Mouse (Mus musculus) lung, adult 2 months (tissue): ENCODE measurements around the gene Rinl. TPM values are rescaled to one million over a fixed set of nuclear protein-coding genes. Genes with fewer than 3 reads are reported as not detected.
A peak's percentile ranks its signal among the peaks of the same experiment; 100 is the strongest.

Experiments
- DNase-seq: peaks from one replicate; pipeline ENCODE4 v3.0.0; 2022
- H3K4me1 ChIP-seq: fragments of 200-500 bp; 2 replicates; pipeline ENCODE4 v1.6.1; 2011; ENCODE audit warnings: low read length; ENCODE audit not compliant: control insufficient read depth, insufficient read depth
- H3K4me3 ChIP-seq: fragments of 200-500 bp; replicated peaks from 2 replicates; pipeline ENCODE3; 2011; ENCODE audit warnings: low read depth, mild to moderate bottlenecking, control low read depth, low read length; ENCODE audit errors: extremely low read depth
- CTCF ChIP-seq: fragments of 200-500 bp; IDR thresholded peaks from 2 replicates; pipeline ENCODE4 v1.5.1; 2011; ENCODE audit warnings: mild to moderate bottlenecking, low read length, control low read depth; ENCODE audit not compliant: insufficient read depth
- POLR2A ChIP-seq: fragments of 200-500 bp; IDR thresholded peaks from 2 replicates; pipeline ENCODE4 v1.6.1; 2011; ENCODE audit warnings: low read depth, mild to moderate bottlenecking, control low read depth, low read length, borderline replicate concordance; ENCODE audit errors: extremely low read depth
- WGBS: fragments of 180-500 bp; shearing (Covaris S2); methylation state at CpG from one replicate; pipeline ENCODE4 v1.1.7; 2018; 5-methylcytosine and 5-hydroxymethylcytosine counted together
- polyA plus RNA-seq: library from polyadenylated mRNA; depleted of rRNA; stranded (reverse); fragments of >200 nt; gene quantifications from 2 replicates; pipeline ENCODE4 v1.2.3, GENCODE M21; 2012

Gene Rinl
- polyA plus RNA-seq, 1 experiment = 14.5 TPM

DNA sequence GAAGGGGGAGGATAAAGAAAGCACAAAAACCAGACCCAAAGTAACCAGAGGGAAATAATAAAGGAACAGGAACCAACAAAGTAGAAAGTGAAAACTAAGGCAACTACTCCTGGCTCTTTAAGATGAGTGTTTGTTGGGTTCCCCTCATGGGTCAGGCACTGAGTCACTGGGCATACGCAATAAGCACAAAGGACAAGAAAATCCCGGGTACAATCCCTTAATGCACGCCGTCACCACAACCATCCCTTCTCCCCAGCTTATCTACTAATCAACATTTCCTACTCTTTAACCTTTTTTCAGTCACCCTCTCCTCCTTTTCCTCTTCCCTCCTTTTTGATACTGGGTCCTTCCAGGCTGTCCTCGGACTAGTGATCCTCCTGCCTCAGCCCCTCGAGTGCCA is 23.6 kb upstream of the Rinl start:
- H3K4me3 ChIP-seq = peak overlapping the region; percentile 12
- DNase-seq = no peak
- peaks cover 17% of the 10 kb centered on the region for H3K4me1 ChIP-seq
- TF ChIP-seq POLR2A (no peak), CTCF (no peak)
- 77% methylated on average over 6 of the region's 6 CpGs for WGBS

DNA sequence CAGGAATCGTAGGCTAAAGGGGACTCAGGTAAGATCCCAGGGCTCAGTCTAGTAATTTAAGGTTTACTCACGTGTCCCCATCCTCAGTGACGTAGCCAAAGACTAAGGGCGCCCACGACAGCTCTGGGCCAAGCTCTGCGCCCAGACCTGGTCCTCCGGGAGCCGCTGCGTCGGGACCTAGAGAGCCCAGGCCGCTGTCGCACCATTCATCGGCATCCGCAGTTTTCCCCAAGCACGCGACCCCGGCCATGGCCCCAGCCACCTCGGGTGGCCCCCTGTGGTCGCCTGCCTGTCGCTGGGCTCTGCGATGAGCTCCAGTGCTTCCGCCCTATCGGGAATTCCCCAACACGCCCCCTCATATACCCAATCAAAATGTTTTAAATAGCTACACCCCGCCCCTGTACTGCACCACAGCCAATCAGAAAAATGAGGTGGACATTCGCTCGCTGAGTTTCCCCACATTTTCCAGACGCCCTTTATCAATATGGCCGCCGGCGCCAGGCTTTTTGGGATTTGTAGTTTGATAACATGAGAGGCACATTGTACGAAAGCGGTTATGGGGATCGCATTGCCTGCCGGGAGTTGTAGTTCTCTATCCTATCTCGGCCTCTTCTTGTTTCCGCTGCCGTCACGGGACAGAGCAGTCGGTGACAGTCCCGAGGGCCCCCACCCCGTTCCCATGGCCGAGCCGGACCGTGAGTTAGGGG is 22.4 kb upstream of the Rinl start, which contains the start of gene Sirt2:
Gene Sirt2, plus strand, starts transcription at position 563 of the 707 bp plus-strand sequence.
- DNase-seq = peak; percentile 92
- WGBS = 0% methylated on average over 45 of the region's 45 CpGs
- Histone ChIP-seq H3K4me1 (peaks cover 17% of the 10 kb centered on the region), H3K4me3 (peak within 1 kb of the TSS; percentile 96)
- TF ChIP-seq POLR2A = peak; percentile 68; the same call in 1 of the 2 replicates
- TF ChIP-seq CTCF = no peak

DNA sequence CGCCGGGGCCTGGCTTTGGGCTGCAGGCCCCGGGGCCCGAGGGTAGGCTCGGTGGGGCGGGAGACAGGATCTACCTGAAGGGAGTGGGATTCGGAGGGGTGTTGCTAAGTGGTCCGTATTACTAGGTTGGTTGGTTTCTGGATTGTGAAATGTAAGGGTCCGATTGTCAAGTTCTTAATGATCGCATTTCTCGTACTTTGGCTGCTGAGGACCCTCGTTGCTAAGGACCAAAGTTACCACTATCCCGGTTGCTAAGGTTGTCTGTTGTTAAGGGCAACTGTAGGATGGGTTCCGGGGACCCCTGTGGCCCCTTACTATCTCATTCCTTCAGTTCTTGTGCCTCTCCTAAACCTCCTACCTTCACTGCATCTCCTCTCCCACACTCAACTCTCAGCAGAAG is 21.9 kb upstream of the Rinl start:
- 2% methylated on average over 14 of the region's 14 CpGs for WGBS
- no peak for TF ChIP-seq CTCF
- TF ChIP-seq POLR2A = no peak
- no peak for DNase-seq

DNA sequence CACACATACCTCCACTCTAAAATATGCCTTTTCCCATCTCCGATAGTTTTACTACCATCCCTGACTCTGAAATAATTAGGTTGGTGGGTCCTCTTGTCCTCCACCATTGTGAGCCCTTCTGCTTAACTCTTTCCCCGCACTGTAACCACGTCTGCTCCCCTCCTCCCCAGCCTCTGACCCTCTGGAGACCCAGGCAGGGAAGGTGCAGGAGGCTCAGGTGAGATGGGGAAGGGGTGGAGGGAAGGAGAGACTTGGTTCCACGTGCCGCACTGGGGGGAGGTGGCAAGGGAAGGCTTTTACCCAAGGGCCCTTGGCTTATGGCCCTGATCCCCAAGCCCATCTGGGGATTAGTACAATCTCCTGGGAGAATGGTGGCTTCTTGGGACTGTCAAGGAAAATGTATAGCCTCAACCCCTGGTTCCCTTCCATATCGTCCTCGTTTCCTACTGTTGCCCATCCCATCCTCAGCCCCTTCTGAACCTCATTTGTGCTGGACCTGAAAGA is 21.3 kb upstream of the Rinl start, which contains the start of gene Nfkbib:
Gene Nfkbib, minus strand, starts transcription at position 51 of the 504 bp plus-strand sequence.
- Histone ChIP-seq H3K4me3 (peak within 1 kb of the TSS; percentile 96), H3K4me1 (peaks cover 17% of the 10 kb centered on the region)
- DNase-seq = no peak
- WGBS = 63% methylated on average over 7 of the region's 7 CpGs
- TF ChIP-seq POLR2A = no peak
- TF ChIP-seq CTCF = no peak

More for the DNA sequence above, 21.9 kb upstream of the Rinl start:
- H3K4me1 ChIP-seq = peaks cover 17% of the 10 kb centered on the region
- H3K4me3 ChIP-seq = peak overlapping the region; percentile 67

DNA sequence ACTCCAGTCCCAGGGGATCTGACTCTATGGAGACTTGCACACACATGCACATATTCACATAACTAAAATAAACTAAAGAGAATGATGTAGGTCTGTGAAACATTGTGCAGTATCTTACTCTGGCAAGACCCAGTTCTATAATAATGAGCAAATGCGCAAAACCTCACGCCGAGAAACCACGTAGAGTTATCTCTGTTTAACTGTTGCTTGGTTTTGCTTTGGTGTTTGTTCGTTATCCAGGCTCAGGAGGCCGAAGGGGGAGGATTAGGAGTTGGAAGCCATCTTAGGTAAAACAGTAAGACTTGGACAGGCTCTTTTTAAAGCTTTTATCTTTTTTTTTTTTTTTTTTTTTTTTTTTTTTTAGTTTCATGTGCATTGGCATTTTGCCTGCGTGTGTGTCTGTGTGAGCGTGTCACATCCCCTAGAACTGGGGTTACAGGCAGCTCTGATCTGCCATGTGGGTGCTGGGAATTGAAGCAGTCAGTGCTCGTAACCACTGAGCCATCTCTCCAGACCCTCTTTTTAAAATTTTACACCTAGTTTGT is 19.3 kb upstream of the Rinl start:
- Histone ChIP-seq H3K4me1 (peaks cover 17% of the 10 kb centered on the region), H3K4me3 (no peak overlapping the region)
- WGBS = 94% methylated on average over 9 of the region's 9 CpGs
- TF ChIP-seq POLR2A = no peak
- TF ChIP-seq CTCF = no peak
- no peak for DNase-seq

DNA sequence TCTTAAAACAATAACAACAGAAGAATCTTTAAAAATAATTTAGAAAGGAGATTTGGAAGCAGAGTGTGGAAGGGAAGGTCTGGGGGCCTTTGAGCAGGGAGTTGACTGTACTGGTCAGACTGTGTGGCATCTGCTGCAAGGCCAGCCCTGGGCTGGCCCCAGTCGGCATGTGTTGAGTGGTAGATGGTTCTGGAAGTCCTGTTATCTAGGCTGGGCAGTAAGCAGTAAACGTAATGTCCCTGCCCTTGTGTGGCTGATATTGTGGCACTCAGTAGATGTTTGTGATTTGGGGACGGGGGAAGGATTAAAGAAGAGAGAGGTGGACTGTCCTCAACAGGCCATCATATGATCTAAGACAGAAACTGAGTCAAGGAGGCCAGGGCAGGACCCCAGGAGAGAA is 18.5 kb upstream of the Rinl start:
- TF ChIP-seq CTCF (no peak), POLR2A (no peak)
- no peak for DNase-seq
- Histone ChIP-seq H3K4me1 (peaks cover 13% of the 10 kb centered on the region), H3K4me3 (no peak overlapping the region)
- WGBS = 86% methylated on average over 3 of the region's 3 CpGs

DNA sequence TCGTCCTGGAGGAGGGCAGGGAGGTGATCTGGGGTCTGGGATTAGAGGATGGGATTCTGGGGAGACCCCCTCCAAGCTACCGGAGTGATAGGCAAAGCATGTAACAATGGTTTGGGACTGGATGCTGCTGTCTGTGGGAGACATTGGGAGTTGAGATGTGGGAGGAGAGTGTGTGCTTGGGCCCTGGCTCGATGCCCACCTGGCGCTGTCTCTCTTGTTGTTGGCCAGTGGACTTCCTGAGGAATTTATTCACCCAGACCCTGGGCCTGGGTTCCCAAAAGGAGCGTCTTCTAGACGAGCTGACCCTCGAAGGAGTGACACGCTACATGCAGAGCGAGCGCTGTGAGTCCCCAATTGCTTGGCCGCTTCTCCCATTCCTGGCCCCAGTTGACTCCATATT is 16.9 kb upstream of the Rinl start:
- no peak for DNase-seq
- 73% methylated on average over 11 of the region's 11 CpGs for WGBS
- H3K4me1 ChIP-seq = peaks cover 8% of the 10 kb centered on the region
- H3K4me3 ChIP-seq = no peak overlapping the region
- TF ChIP-seq CTCF = no peak
- no peak for TF ChIP-seq POLR2A

DNA sequence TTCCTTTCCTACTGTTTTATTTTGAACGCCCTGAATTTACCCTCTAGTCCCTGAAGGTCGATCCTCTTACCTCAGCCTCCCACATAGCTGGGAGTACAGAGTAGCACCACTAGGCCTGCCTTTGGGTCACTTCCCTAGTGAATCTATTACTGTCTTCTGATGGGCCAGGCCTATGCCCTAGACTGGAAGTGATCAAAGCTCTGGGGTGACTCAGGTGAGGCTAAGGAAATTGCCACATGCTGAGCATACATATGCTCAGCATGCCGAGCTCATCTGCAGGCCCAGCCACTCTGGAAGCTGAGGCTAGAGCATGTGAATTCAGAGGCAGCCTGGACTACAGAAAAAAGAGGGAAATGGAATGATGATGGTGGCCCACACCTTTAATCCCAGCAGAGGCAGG is 15.6 kb upstream of the Rinl start:
- no peak overlapping the region for H3K4me3 ChIP-seq
- 65% methylated on average over 3 of the region's 3 CpGs for WGBS
- no peak for DNase-seq
- no peak for TF ChIP-seq POLR2A
- TF ChIP-seq CTCF = no peak
- H3K4me1 ChIP-seq = no peaks in the 10 kb centered on the region

DNA sequence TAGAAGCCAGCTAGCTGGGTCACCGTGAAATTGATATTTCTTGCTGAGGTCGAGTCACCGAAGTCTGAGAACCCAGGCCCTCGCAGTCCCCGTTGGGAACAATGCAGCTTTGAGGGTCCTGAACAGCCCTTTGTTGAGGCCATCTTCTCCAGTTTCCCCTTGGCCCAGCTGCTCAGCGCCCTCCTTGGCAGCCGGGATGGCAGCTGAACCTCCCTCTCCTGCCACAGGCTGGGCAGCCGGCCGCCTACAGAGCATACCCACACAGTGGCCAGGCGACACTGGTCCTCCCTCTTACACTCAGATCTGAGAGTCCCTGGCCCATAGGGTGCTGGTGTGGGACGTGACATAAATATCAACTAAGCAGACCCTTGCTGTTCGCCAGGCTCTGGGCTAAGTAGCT is 14.6 kb upstream of the Rinl start:
- TF ChIP-seq POLR2A = no peak
- no peak for TF ChIP-seq CTCF
- no peak for DNase-seq
- H3K4me1 ChIP-seq = no peaks in the 10 kb centered on the region
- WGBS = 77% methylated on average over 12 of the region's 12 CpGs
- H3K4me3 ChIP-seq = no peak overlapping the region
